Mouse (Mus musculus): ENCODE data around the gene Rbfox1.

GRCm38 (mm10) chr16:6532077-6532995, 647.2 kb downstream of the Rbfox1 start:
- no peak for TF ChIP-seq CTCF (IDR thresholded peaks at IDR 0.05 in 2 of 3, conservative IDR thresholded peaks at IDR 0.05 in 1 of 3; ENCODE audit: control insufficient read depth in 1 of 3, insufficient read depth in 1 of 3, low read depth in 2 of 3, low read length in 3 of 3, poor library complexity in 1 of 3, severe bottlenecking in 1 of 3)
- TF ChIP-seq POLR2AphosphoS2 (IDR thresholded peaks at IDR 0.05; ENCODE audit: low read length) = no peak
- TF ChIP-seq ZC3H11A (IDR thresholded peaks at IDR 0.05; ENCODE audit: low read depth, low read length) = no peak
- no peak for TF ChIP-seq ZMIZ1 (IDR thresholded peaks at IDR 0.05; ENCODE audit: low read depth, low read length)
- no peak for TF ChIP-seq POLR2AphosphoS5 (IDR thresholded peaks at IDR 0.05; ENCODE audit: borderline replicate concordance, low read depth, low read length)
- no peak for TF ChIP-seq SMC3 (IDR thresholded peaks at IDR 0.05; ENCODE audit: low read depth, low read length)
- TF ChIP-seq HCFC1 (IDR thresholded peaks at IDR 0.05; ENCODE audit: low read depth, low read length) = no peak
- TF ChIP-seq MEF2A (IDR thresholded peaks at IDR 0.05; ENCODE audit: extremely low read depth, insufficient replicate concordance, low read depth, low read length, poor library complexity, severe bottlenecking) = no peak
- no peak for TF ChIP-seq POLR2A (IDR thresholded peaks at IDR 0.05; ENCODE audit: control insufficient read depth in 1 of 2, insufficient read depth in 1 of 2, low read depth in 1 of 2, low read length in 2 of 2, poor library complexity in 1 of 2)
- no peak for TF ChIP-seq E2F4 (IDR thresholded peaks at IDR 0.05; ENCODE audit: borderline replicate concordance, low read depth, low read length)
- no peak for TF ChIP-seq MAX (IDR thresholded peaks at IDR 0.05; ENCODE audit: low read length)
- TF ChIP-seq MXI1 (IDR thresholded peaks at IDR 0.05; ENCODE audit: low read depth, low read length) = no peak
